Mouse (Mus musculus) NIH3T3 (cell line): ENCODE measurements around the gene Dnal1.

Source experiments
- DNase-seq: peaks from one replicate; pipeline ENCODE4 v3.0.0-alpha.2; 2012; ENCODE audit warnings: low read depth

Dnal1 gene

GRCm38 (mm10) chr12:84161616-84162433 is 47.7 kb downstream of the Dnal1 start:
- DNase-seq, result peak; percentile 58

- DNase-seq, result peak; percentile 56
These were observed 49.0 kb downstream of the Dnal1 start for GRCm38 (mm10) chr12:84163133-84163532.

- DNase-seq, result no peak
These were observed 49.5 kb downstream of the Dnal1 start for GRCm38 (mm10) chr12:84163586-84164110.

DNA sequence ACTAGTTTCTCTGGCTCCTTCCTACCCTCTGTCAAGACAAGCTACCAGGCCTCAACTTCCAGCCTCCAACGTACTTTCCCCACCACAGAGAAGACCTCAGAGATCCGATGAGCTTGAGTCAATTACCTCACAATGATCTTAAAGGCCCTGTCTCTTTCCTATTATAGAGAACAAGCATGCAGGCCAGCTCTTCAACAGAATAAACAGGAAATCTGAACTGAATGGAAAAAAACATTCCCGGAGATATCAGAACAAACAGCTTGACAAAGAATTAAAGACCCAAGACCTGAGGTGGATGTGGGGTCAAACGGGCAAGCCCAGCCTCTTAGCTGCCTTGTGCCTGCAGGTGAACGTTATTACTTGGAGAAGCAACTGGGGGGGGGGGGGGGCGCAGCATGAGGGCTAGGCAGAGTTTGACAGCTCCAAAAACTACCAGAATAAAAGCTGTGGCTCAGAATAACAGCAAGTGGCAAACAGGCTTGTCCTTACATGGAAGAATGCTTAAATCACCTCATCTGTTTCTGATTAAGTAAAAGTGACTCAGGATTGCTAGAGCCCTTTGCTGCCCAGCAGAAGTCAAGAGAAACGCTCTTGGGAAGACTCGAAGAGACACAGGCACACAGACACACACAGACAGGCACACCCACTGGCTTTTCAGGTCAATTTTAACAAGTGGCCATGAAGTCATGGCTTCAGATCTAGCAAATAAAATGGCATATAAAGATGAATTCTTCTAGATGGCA is 51.6 kb downstream of the Dnal1 start:
- DNase-seq, result peak; percentile 83

- DNase-seq, result no peak
These were observed 56.4 kb downstream of the Dnal1 start for GRCm38 (mm10) chr12:84170610-84171009.

DNA sequence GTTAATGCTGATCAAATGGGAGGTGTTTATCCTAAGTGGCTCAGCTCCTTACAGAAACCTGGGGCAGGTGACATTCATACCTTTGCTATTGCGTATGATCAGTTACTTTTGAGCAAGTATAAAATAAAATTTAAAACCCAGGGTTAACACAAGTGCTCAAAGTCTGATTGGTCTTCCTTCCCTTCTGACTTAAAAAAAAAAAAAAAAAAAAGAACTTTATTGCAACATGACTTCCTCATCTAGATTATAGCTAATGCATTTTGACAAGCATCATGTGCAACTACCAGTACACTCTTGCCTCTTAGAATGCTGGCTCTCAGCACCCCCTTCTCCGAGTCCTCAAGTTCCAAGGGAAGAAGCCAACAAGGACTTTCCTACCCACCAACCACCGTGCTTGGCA is 58.0 kb downstream of the Dnal1 start:
- DNase-seq, result no peak

GRCm38 (mm10) chr12:84172862-84173261 is 58.7 kb downstream of the Dnal1 start:
- DNase-seq, result no peak

DNA sequence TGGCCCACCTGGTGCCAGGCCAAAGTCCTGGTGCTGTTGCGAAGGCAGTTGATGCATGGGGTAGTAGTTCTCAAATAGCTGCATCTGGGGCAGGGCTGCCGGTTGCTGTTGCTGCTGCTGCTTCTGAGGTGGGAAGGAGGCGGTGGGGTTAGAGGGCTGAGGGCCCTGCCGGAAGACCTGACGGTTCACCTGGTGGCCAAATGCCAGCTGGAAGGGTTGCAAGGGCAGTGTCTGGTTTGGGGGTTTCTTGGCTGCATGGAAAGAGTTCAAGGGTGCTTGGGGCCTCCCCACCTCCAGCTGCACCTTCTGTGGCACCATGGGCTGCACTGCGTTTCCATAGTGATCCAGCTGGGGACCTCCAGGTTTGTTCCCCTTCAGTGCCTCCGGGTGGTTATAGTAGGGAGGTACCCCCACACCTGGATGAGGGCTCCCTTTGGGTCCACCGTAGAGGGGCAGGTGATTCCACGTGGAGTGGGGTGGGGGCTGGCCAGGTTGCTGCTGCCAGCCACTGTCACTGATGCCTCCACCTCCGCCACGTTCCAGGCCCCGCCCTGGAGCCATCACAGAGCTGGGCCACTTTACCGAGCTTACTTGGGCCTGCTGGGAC is 59.2 kb downstream of the Dnal1 start:
- DNase-seq, result no peak

GRCm38 (mm10) chr12:84174190-84174811 is 60.1 kb downstream of the Dnal1 start:
- no peak for DNase-seq

DNA sequence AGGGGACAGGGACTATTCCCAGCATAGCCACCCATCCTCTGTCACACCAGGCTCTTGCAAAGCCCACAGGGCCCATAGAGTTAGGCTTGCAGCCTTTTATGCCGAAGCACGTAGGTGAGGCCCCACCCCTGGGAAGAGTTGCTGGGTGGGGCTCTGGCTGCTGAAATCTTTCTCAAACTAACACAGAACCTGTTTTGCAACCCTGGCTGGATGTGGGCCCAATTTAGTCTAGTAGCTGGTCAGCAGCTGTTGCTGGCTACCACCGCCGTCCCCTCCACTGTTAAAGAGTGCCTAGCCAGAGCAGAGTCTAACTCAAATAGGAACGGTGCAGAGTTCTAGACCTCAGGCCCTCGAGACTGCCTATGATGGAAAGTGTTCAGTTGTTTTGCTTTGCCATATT is 60.7 kb downstream of the Dnal1 start:
- DNase-seq, result peak; percentile 87

GRCm38 (mm10) chr12:84175659-84176061 is 61.5 kb downstream of the Dnal1 start:
- DNase-seq, result peak; percentile 93

DNA sequence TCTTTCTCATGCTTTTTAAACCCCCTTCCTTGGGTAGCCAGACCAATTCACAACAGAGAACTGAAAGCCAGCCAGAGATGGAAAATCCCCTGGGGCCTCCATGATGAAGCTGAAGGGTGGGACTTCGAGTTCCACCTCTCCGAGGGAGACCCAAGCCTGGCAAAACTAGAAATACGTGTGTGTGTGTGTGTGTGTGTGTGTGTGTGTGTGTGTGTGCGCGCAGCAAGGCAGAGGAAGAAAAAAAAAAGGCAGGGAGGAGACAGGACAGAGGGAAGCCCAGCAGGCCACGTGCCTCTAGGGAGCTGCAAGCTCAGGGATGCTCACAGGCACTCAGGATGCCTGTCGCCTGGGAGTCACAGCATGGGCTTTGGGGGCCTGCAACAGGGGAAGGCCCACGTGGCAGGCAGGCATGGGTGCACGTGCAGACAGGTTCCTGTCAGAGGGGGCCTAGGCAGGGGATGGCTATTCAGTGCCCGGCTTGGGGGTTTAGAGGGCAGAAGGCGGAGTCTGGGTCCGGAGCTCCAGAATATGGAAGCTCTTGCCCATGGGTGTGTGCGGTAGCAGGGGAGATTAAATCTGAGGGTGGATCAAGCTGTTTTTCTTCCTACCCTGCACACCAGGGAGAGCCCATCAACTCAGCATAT is 62.1 kb downstream of the Dnal1 start:
- DNase-seq, result peak; percentile 75

- no peak for DNase-seq
These were observed 63.0 kb downstream of the Dnal1 start for GRCm38 (mm10) chr12:84176886-84177765.

DNA sequence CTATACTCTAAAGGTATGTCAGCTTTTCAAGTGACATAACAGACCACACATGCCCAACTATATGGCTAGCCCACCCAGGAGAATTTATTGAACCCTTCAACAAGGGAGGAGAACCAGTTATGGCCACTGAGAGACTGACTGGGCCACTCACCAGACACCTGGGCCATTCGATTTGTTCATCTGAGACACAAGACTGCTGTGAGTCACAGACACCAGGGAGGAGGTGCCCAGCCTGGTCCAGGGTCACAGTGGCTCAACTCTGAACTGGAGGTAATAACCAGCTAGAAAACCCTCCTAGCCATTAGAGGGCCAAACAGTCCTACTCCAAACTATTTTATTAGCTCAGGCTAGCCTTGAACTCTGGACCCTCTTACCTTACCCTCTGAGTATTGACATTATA is 63.9 kb downstream of the Dnal1 start:
- DNase-seq, result no peak

- DNase-seq, result no peak
These were observed 64.7 kb downstream of the Dnal1 start for GRCm38 (mm10) chr12:84178652-84179445.

- no peak for DNase-seq
These were observed 65.9 kb downstream of the Dnal1 start for GRCm38 (mm10) chr12:84180090-84180489.

- DNase-seq, result peak; percentile 68
These were observed 66.7 kb downstream of the Dnal1 start for GRCm38 (mm10) chr12:84180701-84181435.

GRCm38 (mm10) chr12:84181999-84182398 is 67.8 kb downstream of the Dnal1 start:
- DNase-seq, result no peak

DNA sequence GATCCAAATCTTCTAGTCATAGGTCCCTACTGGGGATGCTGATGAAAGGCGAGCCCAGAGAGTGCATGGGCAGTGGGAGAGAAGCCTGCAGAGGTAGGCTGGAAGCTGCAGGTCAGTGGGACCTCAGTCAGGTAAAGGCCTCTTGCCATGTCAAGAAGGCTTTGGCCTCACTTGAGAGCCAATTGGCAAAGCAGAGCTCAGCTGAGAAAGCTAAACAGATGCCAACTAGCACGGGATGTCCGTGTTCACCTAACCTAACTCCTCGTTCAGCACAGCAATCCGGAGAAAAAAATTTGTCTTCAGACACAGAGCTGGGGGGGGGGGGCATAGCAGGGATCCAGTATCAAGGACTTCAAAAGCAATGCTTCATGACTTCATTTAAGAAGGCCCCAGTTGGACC is 70.8 kb downstream of the Dnal1 start:
- DNase-seq, result no peak
